Comparison of ENCODE assay signal across 18 mouse cellular contexts in genomic region chr10:58981674-58982329, GRCm38 (mm10).
A peak's percentile ranks its signal among the peaks of the same experiment; 100 is the strongest.
DNase-seq lines count a peak whose midpoint lies in the region; ATAC-seq lines count a peak whose summit lies in the region.
"Had no signal": no experiment of that assay in that cellular context is flagged by ENCODE, and none has a peak within 500 bp of the region (broad histone marks: within the 10 kb centered on the region; RNA-seq: fewer than 3 reads in every experiment).

No protein-coding gene starts in this region.

- no peaks in the 10 kb centered on the region for H3K27me3 ChIP-seq in embryonic facial prominence, embryonic 10.5 days (replicated peaks; ENCODE audit: low read depth, poor library complexity, severe bottlenecking)
- no peaks in the 10 kb centered on the region for H3K27me3 ChIP-seq in forebrain, embryonic 14.5 days (replicated peaks; ENCODE audit: control insufficient read depth, insufficient read depth, low read length)
- H3K27me3 ChIP-seq: embryonic facial prominence, embryonic 12.5 days; heart, embryonic 15.5 days had no signal

- no peaks in the 10 kb centered on the region for H3K9me3 ChIP-seq in embryonic facial prominence, embryonic 10.5 days
- no peaks in the 10 kb centered on the region for H3K9me3 ChIP-seq in forebrain, embryonic 14.5 days (replicated peaks; ENCODE audit: control insufficient read depth, low read length)
- H3K9me3 ChIP-seq: embryonic facial prominence, embryonic 12.5 days; heart, embryonic 15.5 days; hindbrain, embryonic 13.5 days had no signal

- peak; percentile 33 for ATAC-seq in forebrain, embryonic 14.5 days
- ATAC-seq: CD4-positive, CD25-positive, alpha-beta regulatory T cell, adult 4 months; intestine, postnatal 0 days had no signal

- no peak overlapping the region for H3K4me3 ChIP-seq in embryonic facial prominence, embryonic 10.5 days
- no peak overlapping the region for H3K4me3 ChIP-seq in forebrain, embryonic 14.5 days (ENCODE audit: low read depth, low read length)
- H3K4me3 ChIP-seq: embryonic facial prominence, embryonic 12.5 days; heart, embryonic 15.5 days; hindbrain, embryonic 13.5 days had no signal

- peak; percentile 23 to 48 for DNase-seq in lung, adult 18-20 months
- DNase-seq in lung, postnatal 10 days: no peak
- peak; percentile 3 for DNase-seq in embryonic facial prominence, embryonic 10.5 days (ENCODE audit: low spot score)
- peak; percentile 28 for DNase-seq in forebrain, embryonic 14.5 days (ENCODE audit: low spot score)
- DNase-seq in lung, postnatal 25 days (ENCODE audit: low spot score): peak; percentile 36
- DNase-seq in thymus, postnatal 10 days (ENCODE audit: low spot score in 2 of 2): no peak
- DNase-seq in gastrocnemius, postnatal 10 days: no peak
- DNase-seq: adrenal gland, adult 8-10 months; cerebellum, adult 9-11 months; gastrocnemius, postnatal 36 days; kidney, postnatal 14 days; retina, postnatal 1 day; thymus, adult 2 months had no signal

- H3K4me2 ChIP-seq in forebrain, embryonic 14.5 days (ENCODE audit: low read length): no peak overlapping the region
- H3K4me2 ChIP-seq: embryonic facial prominence, embryonic 12.5 days; heart, embryonic 15.5 days; hindbrain, embryonic 13.5 days had no signal

- 0 out of 2 replicates have a peak, but pooled peaks cover 5% of the 10 kb centered on the region for H3K4me1 ChIP-seq in embryonic facial prominence, embryonic 10.5 days
- peaks cover 17% of the 10 kb centered on the region for H3K4me1 ChIP-seq in forebrain, embryonic 14.5 days (ENCODE audit: control insufficient read depth, insufficient read depth, low read length)
- H3K4me1 ChIP-seq: embryonic facial prominence, embryonic 12.5 days; heart, embryonic 15.5 days had no signal

- WGBS in embryonic facial prominence, embryonic 10.5 days: 89% methylated on average over 9 of the region's 9 CpGs
- 52% methylated on average over 9 of the region's 9 CpGs for WGBS in forebrain, embryonic 14.5 days

- H3K9ac ChIP-seq in forebrain, embryonic 14.5 days (ENCODE audit: low read length): no peak overlapping the region
- H3K9ac ChIP-seq: embryonic facial prominence, embryonic 12.5 days; heart, embryonic 15.5 days; hindbrain, embryonic 13.5 days had no signal

- no peaks in the 10 kb centered on the region for H3K36me3 ChIP-seq in embryonic facial prominence, embryonic 10.5 days (replicated peaks)
- no peaks in the 10 kb centered on the region for H3K36me3 ChIP-seq in forebrain, embryonic 14.5 days (ENCODE audit: control insufficient read depth, insufficient read depth, low read length)
- H3K36me3 ChIP-seq: embryonic facial prominence, embryonic 12.5 days; heart, embryonic 15.5 days; hindbrain, embryonic 13.5 days had no signal

- H3K27ac ChIP-seq in embryonic facial prominence, embryonic 10.5 days (replicated peaks): no peak overlapping the region
- peak overlapping the region; percentile 46; the same call in 1 of the 2 replicates for H3K27ac ChIP-seq in forebrain, embryonic 14.5 days (ENCODE audit: low read depth, low read length)
- H3K27ac ChIP-seq: embryonic facial prominence, embryonic 12.5 days; heart, embryonic 15.5 days; hindbrain, embryonic 13.5 days had no signal

Comparison
In these comparisons a context has a peak if more than half of its experiments do, and no peak if none do; other contexts are left out.
1. DNase-seq: peak in lung, adult 18-20 months (2 of 2), embryonic facial prominence, embryonic 10.5 days (single experiment), forebrain, embryonic 14.5 days (single experiment) and lung, postnatal 25 days (single experiment); none in lung, postnatal 10 days (single experiment), thymus, postnatal 10 days (0 of 2) and gastrocnemius, postnatal 10 days (single experiment).